Mouse (Mus musculus): Measurements from ENCODE around the gene Figla.
"Not testable (repeated sequence)": the region's sequence is repeated elsewhere in the genome, so short reads cannot be mapped to it uniquely, and the experiment has no call there.

Figla gene

GRCm38 (mm10) chr6:86015871-86016270 is at the start of gene Figla:
Gene Figla, plus strand, starts transcription at chr6:86016171.
- no peak for DNase-seq

- peak; percentile 17 for DNase-seq
Observed at GRCm38 (mm10) chr6:85966686-85967085, 49.3 kb upstream of the Figla start.

GRCm38 (mm10) chr6:85969889-85970288 is 46.1 kb upstream of the Figla start:
- no peak for DNase-seq

DNA sequence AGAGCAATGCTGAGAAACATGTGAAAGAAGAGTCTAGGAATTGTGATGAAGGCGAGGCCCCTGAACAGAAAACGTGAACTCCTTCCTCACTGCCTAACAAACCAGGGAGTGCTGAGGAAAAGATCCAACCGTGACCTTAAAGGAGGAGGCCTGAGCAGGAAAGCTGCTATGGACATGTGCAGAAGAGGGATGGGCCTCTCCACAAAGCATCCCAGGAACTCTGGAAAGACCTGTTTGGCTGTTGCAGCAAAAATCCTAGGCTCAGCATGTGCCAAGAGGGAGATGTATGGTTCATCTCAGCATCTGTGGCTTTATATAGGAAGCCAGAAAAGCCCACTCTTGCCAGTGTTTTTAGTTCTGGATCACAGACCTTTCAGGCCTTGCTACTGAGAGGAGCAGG is 43.3 kb upstream of the Figla start:
- DNase-seq: no peak

GRCm38 (mm10) chr6:85973336-85973735 is 42.6 kb upstream of the Figla start:
- DNase-seq: no peak

- no peak for DNase-seq
Observed at GRCm38 (mm10) chr6:85974941-85975617, 40.9 kb upstream of the Figla start.

DNA sequence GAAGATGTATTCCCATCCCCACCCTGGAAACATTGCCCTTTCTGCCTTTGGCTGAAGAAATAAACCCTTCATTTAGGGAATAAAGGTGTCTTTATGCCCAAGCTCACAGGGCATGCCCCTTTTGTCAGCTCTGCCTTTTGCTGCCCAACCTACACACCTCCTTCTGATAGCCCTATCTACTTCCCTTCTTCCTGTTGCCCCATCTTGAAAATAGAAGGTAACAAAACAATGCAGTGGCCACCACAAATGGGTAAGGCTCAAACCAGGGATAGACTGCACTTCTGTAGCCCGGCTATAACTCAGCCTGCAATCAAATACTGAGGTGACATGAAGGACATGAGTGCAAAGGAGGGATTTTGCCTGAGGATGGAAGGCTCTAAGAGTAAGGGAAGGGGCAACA is 40.2 kb upstream of the Figla start:
- no peak for DNase-seq

GRCm38 (mm10) chr6:85976242-85976641 is 39.7 kb upstream of the Figla start:
- no peak for DNase-seq

DNA sequence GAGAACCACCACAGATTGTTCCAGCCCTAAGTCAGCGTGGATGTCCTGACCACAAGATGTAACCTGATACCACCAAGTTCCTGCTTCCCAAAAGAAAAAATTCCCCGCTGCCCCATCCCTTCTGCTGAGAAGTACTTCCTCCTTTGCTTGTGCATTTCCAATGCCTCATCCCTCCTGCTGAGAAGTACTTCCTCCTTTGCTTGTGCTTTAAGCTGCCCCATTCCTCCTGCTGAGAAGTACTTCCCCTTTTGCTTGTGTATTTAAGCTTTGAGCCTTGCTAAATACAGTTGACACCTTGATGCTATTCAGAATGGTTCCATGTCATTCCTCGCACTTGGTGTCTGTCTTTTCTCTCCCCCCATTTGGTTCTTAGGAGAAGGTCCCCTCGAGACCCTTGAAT is 37.2 kb upstream of the Figla start:
- DNase-seq: not testable (repeated sequence)

DNA sequence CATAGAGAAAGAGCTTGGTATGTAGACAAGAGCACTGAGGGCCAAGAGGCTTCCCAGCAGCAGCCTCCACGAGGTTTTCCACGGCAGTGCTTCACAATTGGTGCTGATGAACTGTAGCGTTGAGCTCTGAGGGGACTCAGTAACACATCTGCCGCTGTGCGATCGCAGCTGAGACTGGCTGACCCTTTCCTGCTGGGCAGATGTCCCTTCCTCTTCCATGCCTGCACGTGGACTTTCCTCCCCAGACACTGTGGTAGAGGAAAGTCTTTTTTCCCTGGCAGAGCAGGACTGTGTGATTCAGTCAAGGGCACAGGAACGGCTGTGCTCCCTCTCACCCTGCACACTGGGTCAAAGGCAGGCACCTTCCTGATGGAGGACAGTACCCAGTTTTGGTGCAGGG is 31.6 kb upstream of the Figla start:
- DNase-seq: no peak

GRCm38 (mm10) chr6:85989570-85989969 is 26.4 kb upstream of the Figla start:
- DNase-seq: not testable (repeated sequence)

- DNase-seq: peak; percentile 37
Observed at GRCm38 (mm10) chr6:85990774-85991173, 25.2 kb upstream of the Figla start.

- DNase-seq: peak; percentile 66
Observed at GRCm38 (mm10) chr6:86003405-86003925, 12.5 kb upstream of the Figla start.

- DNase-seq: peak; percentile 89
Observed at GRCm38 (mm10) chr6:86004271-86005148, 11.5 kb upstream of the Figla start.

DNA sequence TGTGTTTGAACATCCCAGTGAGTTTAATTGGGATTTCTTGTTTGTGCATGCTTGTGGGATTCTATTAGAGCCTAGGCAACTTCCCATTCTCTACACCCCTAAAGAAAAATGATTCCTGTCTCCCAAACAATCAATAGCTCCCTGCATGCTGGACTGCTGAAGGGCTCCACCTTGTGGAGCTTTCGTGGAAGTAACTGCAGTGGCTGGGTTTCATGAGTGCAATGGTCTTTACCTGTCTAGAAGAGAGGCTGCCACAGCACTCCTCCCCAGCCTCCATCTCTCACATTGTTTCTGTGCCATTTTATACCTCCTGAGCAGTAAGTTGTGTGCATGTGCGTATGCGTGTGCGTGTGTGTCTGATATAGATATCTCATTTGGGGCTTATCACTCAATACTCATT is 6.0 kb upstream of the Figla start:
- DNase-seq: peak; percentile 74

DNA sequence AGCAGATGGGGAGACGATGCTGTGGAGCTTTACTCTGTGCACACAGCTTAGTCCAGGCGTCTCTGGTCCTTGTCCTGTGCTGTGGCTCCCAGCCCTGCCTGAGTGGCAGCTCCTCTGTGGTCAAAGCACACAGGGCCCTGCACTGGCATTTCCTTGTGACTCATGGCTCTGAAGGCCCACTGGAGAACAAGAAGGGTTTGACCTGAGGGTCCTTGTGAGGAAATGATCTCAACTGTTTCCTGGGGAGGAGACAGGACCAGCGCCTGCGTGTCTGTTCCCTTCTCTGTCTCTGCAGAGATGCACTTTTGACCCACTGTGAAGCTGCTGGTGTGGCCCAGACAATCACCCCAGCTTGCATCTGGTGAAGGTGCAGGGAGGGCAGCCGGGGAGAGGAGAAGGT is 1.2 kb upstream of the Figla start:
- peak; percentile 10 for DNase-seq

- no peak for DNase-seq
Observed at GRCm38 (mm10) chr6:86016793-86017350, 901 bp downstream of the Figla start.

- no peak for DNase-seq
Observed at GRCm38 (mm10) chr6:86019415-86020237, 3.7 kb downstream of the Figla start.

DNA sequence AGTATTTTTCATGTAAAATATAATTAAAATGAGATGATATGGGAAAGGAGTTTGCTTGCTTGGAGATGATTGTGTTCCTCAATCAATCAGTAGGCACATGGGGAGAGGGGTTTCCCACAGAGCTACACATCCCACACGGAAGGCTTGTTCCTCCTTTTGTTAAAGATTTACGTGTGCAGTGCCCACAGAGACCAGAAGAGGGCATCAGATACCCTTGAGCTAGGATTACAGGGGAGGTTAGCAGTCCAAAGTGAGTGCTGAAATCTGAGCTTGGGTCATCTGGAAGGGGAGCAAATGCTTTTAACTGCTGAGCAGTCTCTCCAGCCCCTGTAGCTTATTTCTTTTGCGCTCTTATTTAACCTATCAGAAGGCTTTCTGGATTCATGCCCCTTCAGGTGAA is 5.0 kb downstream of the Figla start:
- DNase-seq: peak; percentile 71

DNA sequence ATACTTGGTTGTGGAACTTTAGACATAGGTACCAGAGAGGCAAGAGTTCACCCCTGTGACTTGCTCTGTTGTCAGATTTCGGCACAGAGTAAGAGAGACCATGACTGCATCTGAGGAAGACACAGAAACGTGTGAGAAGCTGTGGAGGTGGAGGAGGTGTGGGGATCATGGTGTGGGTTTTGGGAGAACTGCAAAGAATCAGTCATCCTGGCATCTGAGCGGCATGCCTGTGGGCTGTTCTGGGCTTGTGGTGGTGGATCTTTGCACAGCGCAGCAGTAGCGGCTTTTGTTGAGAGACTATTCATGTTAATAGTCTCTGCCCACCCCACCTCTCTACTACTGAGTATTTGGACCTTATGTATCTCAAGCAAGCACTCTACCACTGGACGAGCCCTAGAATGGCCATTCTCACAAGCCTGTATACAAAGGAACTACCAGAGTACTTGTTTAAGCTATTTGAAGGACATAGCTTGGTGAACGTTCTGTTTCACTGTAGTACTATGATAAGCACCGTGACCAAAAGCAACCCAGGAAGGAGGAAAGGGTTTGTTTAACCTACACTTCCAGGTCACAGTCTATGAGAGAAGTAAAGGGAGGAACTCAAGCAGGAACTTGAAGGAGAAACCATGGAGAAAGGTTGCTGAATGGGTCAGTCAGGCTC is 10.8 kb downstream of the Figla start:
- DNase-seq: peak; percentile 17

DNA sequence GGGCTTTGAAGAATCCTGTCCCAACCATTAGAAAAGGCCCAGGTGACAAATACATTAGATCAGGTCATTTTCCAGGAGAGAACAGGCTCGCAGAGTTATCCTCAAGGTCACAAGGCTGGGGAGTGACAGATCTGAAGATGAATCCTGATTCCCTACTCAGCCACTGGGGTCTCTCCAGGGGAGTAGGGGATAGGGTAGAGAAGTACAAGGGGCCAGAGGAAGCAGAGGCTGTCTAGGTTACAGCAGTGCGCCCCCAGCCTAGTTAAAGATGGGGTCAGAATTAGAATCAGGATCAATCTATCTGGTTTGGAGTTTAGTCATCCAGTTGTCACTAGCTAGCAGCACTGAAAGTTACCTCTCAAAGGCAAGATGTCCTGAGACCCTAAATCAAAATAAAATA is 12.2 kb downstream of the Figla start:
- DNase-seq: no peak
